Mouse (Mus musculus) adrenal gland, postnatal 25 days (tissue): ENCODE data around the gene Fam199x. TPM values are rescaled to one million over a fixed set of nuclear protein-coding genes. Genes with fewer than 3 reads are reported as not detected.

ENCODE experiments used
- total RNA-seq: library from RNA; stranded (reverse); gene quantifications from 2 replicates; pipeline ENCODE4 v1.2.3, GENCODE M21; 2021

Gene Fam199x
- total RNA-seq, 1 experiment from 2014 or later = 7.2 TPM

Other genes with a start within 250 kb of the Fam199x start
- 7.0 and 8.4 TPM in 2 replicates for gene Plp1, start 226.9 kb upstream of the Fam199x start, total RNA-seq
- 0.24 and 0.61 TPM in 2 replicates for gene Rab9b, start 180.8 kb upstream of the Fam199x start, total RNA-seq
- gene H2bfm, start 122.3 kb upstream of the Fam199x start, total RNA-seq = not detected in 2 replicates
- gene Tmsb15b2, start 74.1 kb upstream of the Fam199x start, total RNA-seq = 15.4 and 16.3 TPM in 2 replicates
- 0.67 and 3.5 TPM in 2 replicates for gene Tmsb15l, start 72.7 kb upstream of the Fam199x start, total RNA-seq
- gene Tmsb15b1, start 72.7 kb upstream of the Fam199x start, total RNA-seq = 1.8 and 3.2 TPM in 2 replicates
- 8.3 and 13.7 TPM in 2 replicates for gene Zcchc18, start 56.4 kb upstream of the Fam199x start, total RNA-seq
- gene Slc25a53, start 11.3 kb upstream of the Fam199x start, total RNA-seq = 13.5 and 13.7 TPM in 2 replicates
- not detected in 2 replicates for gene Esx1, start 72.5 kb downstream of the Fam199x start, total RNA-seq